Mouse (Mus musculus) T-cell, adult 2 months (primary cell): ENCODE measurements around the gene Gja3.
"Not testable (repeated sequence)": the region's sequence is repeated elsewhere in the genome, so short reads cannot be mapped to it uniquely, and the experiment has no call there.

Experiments used
- DNase-seq: peaks from one replicate; pipeline ENCODE4 v3.0.0; 2022; ENCODE audit warnings: low spot score

Gene Gja3

DNA sequence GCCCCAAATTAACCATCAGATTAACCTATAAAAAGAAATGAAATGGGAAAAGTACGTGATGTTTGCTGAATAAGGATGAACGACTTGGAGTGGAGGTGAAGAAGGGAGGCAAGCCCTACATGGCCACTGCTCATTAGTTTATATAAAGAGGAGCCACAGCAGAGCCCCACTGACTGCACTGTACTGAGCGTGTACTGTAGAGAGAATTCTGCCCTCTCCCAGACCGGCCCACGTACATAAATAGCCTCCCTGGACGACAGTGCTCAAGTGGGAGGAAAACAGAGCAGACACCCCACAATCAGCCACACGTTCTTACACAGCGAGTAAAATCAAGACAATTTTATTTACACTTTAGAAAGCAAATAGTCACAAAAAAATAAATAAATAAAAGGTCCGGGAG lies 23.8 kb downstream of the Gja3 start:
- DNase-seq = no peak

DNA sequence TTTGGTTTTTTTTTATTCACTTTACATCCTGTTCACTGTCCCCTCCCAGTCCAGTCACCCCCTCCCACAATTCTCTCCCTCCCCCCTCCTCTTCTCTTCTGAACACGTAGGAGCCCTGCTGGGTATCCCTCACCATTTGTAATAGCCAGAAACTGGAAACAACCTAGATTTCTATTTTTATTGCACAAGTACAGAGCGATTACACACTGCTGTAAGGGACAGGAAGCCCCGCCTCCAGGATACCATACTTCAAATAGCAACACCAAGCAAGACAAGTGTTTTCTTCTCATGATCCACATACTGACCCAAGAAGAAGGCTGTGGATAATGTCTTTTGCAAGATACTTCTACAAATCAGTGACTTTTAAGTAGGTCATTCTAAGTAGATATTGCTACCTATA lies 25.1 kb downstream of the Gja3 start:
- DNase-seq = no peak

- no peak for DNase-seq
Observed at GRCm38 (mm10) chr14:57018436-57018835, 39.5 kb downstream of the Gja3 start.

DNA sequence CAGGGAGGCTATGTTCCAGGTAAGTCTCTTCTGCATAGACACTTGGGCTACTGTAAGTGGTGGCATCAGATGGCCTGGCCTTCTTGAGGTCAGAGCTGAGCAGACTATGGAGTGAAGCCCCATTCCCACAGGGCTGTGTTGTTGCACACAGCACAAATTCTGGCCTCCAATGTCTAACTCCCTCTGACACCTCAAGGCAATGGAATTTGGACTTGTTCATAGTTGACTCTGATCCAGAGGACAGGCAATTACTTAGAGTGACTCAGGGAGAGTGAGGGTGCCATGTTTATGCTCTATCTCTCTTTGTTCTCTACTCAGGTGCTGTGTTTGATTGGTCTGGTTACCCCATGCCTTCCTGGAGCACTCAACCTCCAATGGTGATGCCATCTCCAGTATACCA lies 41.1 kb downstream of the Gja3 start:
- not testable (repeated sequence) for DNase-seq

DNA sequence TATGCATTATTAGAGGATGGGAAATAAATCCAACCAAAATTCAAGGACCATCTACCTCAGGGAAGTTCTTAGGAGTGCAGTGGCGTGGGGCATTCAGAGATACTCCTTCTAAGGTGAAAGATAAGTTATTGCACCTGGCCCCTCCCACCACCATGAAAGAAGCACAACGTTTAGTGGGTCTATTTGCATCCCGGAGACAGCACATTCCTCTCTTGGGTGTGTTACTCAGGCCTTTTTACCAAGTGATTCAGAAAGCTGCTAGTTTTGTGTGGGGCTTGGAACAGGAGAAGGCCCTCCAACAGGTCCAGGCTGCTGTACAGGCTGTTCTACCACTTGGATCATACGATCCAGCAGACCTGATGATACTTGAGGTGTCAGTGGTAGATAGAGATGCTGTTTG lies 69.3 kb downstream of the Gja3 start:
- no peak for DNase-seq
